Mouse (Mus musculus): Measurements from ENCODE around the gene Mxra8. TPM values are rescaled to one million over a fixed set of nuclear protein-coding genes. Genes with fewer than 3 reads are reported as not detected.

Mxra8 gene
- total and polyA plus RNA-seq, 2 experiments from 2014 or later = 27.2 to 35.5 TPM

DNA sequence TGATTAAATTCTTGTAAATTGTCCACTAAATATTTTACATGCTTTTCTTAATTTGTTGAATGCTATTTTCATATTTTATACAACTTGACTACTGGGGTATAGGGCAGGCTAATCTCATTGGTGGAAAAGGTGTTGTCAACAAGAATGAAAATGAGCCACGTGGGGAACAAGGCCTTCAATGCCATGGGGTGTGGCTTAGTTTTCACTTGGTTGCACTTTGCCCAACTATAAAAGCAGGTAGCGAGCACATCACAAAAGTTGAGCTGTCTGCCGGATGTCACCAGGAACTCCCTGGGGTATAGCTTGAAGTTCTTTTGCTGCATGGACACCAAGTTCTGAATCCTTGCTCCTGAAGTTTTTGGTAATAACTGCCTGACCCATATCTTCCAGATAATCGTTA lies 21.9 kb upstream of the Mxra8 start:
- no peak for TF ChIP-seq CTCF (IDR thresholded peaks at IDR 0.05)
- 82% methylated on average over 4 of the region's 4 CpGs for WGBS
- H3K27me3 ChIP-seq (ENCODE audit: insufficient read depth, low read length) = no peaks in the 10 kb centered on the region
- H3K27ac ChIP-seq (ENCODE audit: low read depth, low read length) = no peak overlapping the region
- H3K4me3 ChIP-seq (ENCODE audit: low read depth, low read length) = no peak overlapping the region
- no peaks in the 10 kb centered on the region for H3K9me3 ChIP-seq (ENCODE audit: low read length)
- peaks cover 5% of the 10 kb centered on the region; the same call in 1 of the 2 replicates for H3K4me1 ChIP-seq (ENCODE audit: insufficient read depth, low read length)
- DNase-seq (ENCODE audit: low spot score) (no peak), ATAC-seq (ENCODE audit: low FRiP score) (no peak)
- H3K4me2 ChIP-seq (ENCODE audit: low read depth, low read length, poor library complexity, severe bottlenecking) = no peak overlapping the region
- H3K9ac ChIP-seq (replicated peaks; ENCODE audit: low read length, poor library complexity, severe bottlenecking) = no peak overlapping the region
- peaks cover 61% of the 10 kb centered on the region for H3K36me3 ChIP-seq (ENCODE audit: insufficient read depth, low read length)

DNA sequence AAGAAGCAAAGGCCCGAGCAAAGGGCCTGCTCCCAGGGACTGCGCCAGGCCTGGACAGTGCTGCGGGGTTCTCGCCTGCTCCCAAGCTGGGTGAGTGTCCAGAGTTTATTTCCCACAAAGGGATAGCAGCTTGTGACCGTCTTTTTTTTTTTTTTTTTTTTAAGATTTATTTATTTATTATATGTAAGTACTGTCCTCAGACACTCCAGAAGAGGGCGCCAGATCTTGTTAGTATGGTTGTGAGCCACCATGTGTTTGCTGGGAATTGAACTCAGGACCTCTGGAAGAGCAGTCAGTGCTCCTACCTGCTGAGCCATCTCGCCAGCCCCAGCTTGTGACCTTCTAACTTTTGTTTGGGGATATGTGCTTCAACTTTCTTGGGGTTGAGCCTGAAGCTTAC lies 18.5 kb upstream of the Mxra8 start:
- H3K4me1 ChIP-seq (ENCODE audit: insufficient read depth, low read length) = no peaks in the 10 kb centered on the region
- H3K9me3 ChIP-seq (ENCODE audit: low read length) = no peaks in the 10 kb centered on the region
- DNase-seq (ENCODE audit: low spot score) (peak; percentile 44), ATAC-seq (ENCODE audit: low FRiP score) (no peak)
- no peak overlapping the region for H3K4me2 ChIP-seq (ENCODE audit: low read depth, low read length, poor library complexity, severe bottlenecking)
- H3K36me3 ChIP-seq (ENCODE audit: insufficient read depth, low read length) = peaks cover 69% of the 10 kb centered on the region
- no peak overlapping the region for H3K9ac ChIP-seq (replicated peaks; ENCODE audit: low read length, poor library complexity, severe bottlenecking)
- no peaks in the 10 kb centered on the region for H3K27me3 ChIP-seq (ENCODE audit: insufficient read depth, low read length)
- WGBS = 77% methylated on average over 7 of the region's 7 CpGs
- no peak overlapping the region for H3K27ac ChIP-seq (ENCODE audit: low read depth, low read length)
- TF ChIP-seq CTCF (IDR thresholded peaks at IDR 0.05) = peak; percentile 50
- no peak overlapping the region for H3K4me3 ChIP-seq (ENCODE audit: low read depth, low read length)

DNA sequence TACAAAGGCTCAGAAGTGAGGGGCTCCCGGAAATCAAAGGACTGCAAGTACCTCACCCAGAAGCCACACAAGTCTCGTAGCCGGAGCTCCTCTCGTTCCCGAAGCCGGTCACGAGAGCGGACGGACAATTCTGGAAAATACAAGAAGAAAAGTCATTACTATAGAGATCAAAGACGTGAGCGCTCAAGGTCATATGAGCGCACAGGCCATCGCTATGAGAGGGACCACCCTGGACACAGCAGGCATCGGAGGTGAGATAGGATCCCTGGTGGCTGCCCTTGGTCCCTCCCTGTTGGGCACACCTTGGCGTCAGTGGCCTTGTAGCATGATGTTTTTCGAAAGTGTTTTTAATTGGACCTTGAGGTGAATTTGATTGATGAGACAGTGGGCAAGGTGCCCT lies 16.0 kb upstream of the Mxra8 start:
- Histone ChIP-seq H3K36me3 (ENCODE audit: insufficient read depth, low read length) (peaks cover 60% of the 10 kb centered on the region), H3K4me2 (ENCODE audit: low read depth, low read length, poor library complexity, severe bottlenecking) (no peak overlapping the region), H3K27me3 (ENCODE audit: insufficient read depth, low read length) (no peaks in the 10 kb centered on the region), H3K4me3 (ENCODE audit: low read depth, low read length) (no peak overlapping the region), H3K9ac (replicated peaks; ENCODE audit: low read length, poor library complexity, severe bottlenecking) (no peak overlapping the region), H3K27ac (ENCODE audit: low read depth, low read length) (no peak overlapping the region), H3K4me1 (ENCODE audit: insufficient read depth, low read length) (no peaks in the 10 kb centered on the region), H3K9me3 (ENCODE audit: low read length) (no peaks in the 10 kb centered on the region)
- WGBS = 94% methylated on average over 16 of the region's 16 CpGs
- no peak for ATAC-seq (ENCODE audit: low FRiP score)
- DNase-seq (ENCODE audit: low spot score) = no peak
- no peak for TF ChIP-seq CTCF (IDR thresholded peaks at IDR 0.05)

DNA sequence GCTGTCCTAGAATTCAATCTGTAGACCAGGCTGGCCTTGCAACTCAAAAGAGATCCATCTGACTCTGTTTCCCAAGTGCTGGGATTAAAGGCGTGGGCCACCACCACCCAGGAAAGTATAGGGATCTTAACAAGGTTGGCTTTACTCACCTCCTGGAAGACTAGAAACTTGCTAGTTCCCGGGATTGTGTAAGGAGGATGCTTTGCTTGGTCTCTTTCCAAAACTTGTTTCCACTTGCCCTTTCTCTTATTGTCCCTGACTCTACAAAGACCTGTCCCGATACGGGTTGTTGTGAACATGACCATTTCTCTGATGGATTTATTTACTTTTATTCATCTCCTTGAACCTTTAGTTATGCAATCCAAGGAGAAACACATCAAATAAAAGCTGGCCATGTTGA lies 9.6 kb upstream of the Mxra8 start:
- no peak overlapping the region for H3K4me3 ChIP-seq (ENCODE audit: low read depth, low read length)
- no peak overlapping the region for H3K27ac ChIP-seq (ENCODE audit: low read depth, low read length)
- TF ChIP-seq CTCF (IDR thresholded peaks at IDR 0.05) = no peak
- H3K4me2 ChIP-seq (ENCODE audit: low read depth, low read length, poor library complexity, severe bottlenecking) = no peak overlapping the region
- H3K4me1 ChIP-seq (ENCODE audit: insufficient read depth, low read length) = peaks cover 4% of the 10 kb centered on the region; the same call in 1 of the 2 replicates
- no peaks in the 10 kb centered on the region for H3K27me3 ChIP-seq (ENCODE audit: insufficient read depth, low read length)
- DNase-seq (ENCODE audit: low spot score) (no peak), ATAC-seq (ENCODE audit: low FRiP score) (no peak)
- 91% methylated on average over 4 of the region's 4 CpGs for WGBS
- H3K9ac ChIP-seq (replicated peaks; ENCODE audit: low read length, poor library complexity, severe bottlenecking) = no peak overlapping the region
- H3K36me3 ChIP-seq (ENCODE audit: insufficient read depth, low read length) = peaks cover 14% of the 10 kb centered on the region
- H3K9me3 ChIP-seq (ENCODE audit: low read length) = no peaks in the 10 kb centered on the region

- WGBS = 56% methylated on average over 8 of the region's 8 CpGs
- Histone ChIP-seq H3K4me2 (ENCODE audit: low read depth, low read length, poor library complexity, severe bottlenecking) (peak overlapping the region; percentile 96), H3K9me3 (ENCODE audit: low read length) (no peaks in the 10 kb centered on the region), H3K36me3 (ENCODE audit: insufficient read depth, low read length) (peaks cover 18% of the 10 kb centered on the region), H3K27ac (ENCODE audit: low read depth, low read length) (no peak overlapping the region), H3K27me3 (ENCODE audit: insufficient read depth, low read length) (no peaks in the 10 kb centered on the region), H3K4me3 (ENCODE audit: low read depth, low read length) (peak overlapping the region; percentile 79; the same call in 1 of the 2 replicates), H3K4me1 (ENCODE audit: insufficient read depth, low read length) (peaks cover 4% of the 10 kb centered on the region; the same call in 1 of the 2 replicates), H3K9ac (replicated peaks; ENCODE audit: low read length, poor library complexity, severe bottlenecking) (no peak overlapping the region)
- no peak for ATAC-seq (ENCODE audit: low FRiP score)
- no peak for DNase-seq (ENCODE audit: low spot score)
- TF ChIP-seq CTCF (IDR thresholded peaks at IDR 0.05) = no peak
Measured at GRCm38 (mm10) chr4:155830596-155830995, 8.9 kb upstream of the Mxra8 start.

- Histone ChIP-seq H3K27ac (ENCODE audit: low read depth, low read length) (peak within 1 kb of the TSS; percentile 78), H3K9ac (replicated peaks; ENCODE audit: low read length, poor library complexity, severe bottlenecking) (peak within 1 kb of the TSS; percentile 79), H3K4me1 (ENCODE audit: insufficient read depth, low read length) (peaks cover 4% of the 10 kb centered on the region; the same call in 1 of the 2 replicates), H3K36me3 (ENCODE audit: insufficient read depth, low read length) (peaks cover 18% of the 10 kb centered on the region), H3K4me2 (ENCODE audit: low read depth, low read length, poor library complexity, severe bottlenecking) (peak within 1 kb of the TSS; percentile 96), H3K4me3 (ENCODE audit: low read depth, low read length) (peak within 1 kb of the TSS; percentile 79), H3K27me3 (ENCODE audit: insufficient read depth, low read length) (no peaks in the 10 kb centered on the region), H3K9me3 (ENCODE audit: low read length) (no peaks in the 10 kb centered on the region)
- ATAC-seq (ENCODE audit: low FRiP score) (peak; percentile 92), DNase-seq (ENCODE audit: low spot score) (peak; percentile 98)
- peak; percentile 92 for TF ChIP-seq CTCF (IDR thresholded peaks at IDR 0.05)
- under 1% methylated on average over 49 of the region's 49 CpGs for WGBS
Measured at GRCm38 (mm10) chr4:155831205-155831766, 8.2 kb upstream of the Mxra8 start, which contains the start of gene Aurkaip1. Gene Aurkaip1, plus strand, starts transcription at chr4:155831272.

All from midbrain, postnatal 0 days (tissue).